Mouse (Mus musculus) heart, embryonic 11.5 days (tissue): ENCODE data around the gene Txndc11. TPM values are rescaled to one million over a fixed set of nuclear protein-coding genes. Genes with fewer than 3 reads are reported as not detected.
A peak's percentile ranks its signal among the peaks of the same experiment; 100 is the strongest.

ENCODE experiments used
- ATAC-seq: fragments of 200-750 bp; cut with Nextera tagmentation; replicated peaks from 2 replicates; pipeline ENCODE4 v1.8.0; 2017; ENCODE audit warnings: moderate library complexity; ENCODE audit not compliant: insufficient number of reproducible peaks, low FRiP score, low TSS enrichment
- H3K27ac ChIP-seq: fragments of 300-500 bp; sonication (generic); 2 replicates; pipeline ENCODE4 v1.5.1; 2014; ENCODE audit warnings: mild to moderate bottlenecking, low read depth, low read length
- H3K27me3 ChIP-seq: fragments of 300-500 bp; sonication (generic); 2 replicates; pipeline ENCODE4 v1.6.1; 2014; ENCODE audit warnings: mild to moderate bottlenecking, low read length, mixed read lengths; ENCODE audit not compliant: control insufficient read depth, insufficient read depth
- H3K36me3 ChIP-seq: fragments of 300-500 bp; sonication (generic); 2 replicates; pipeline ENCODE4 v1.6.1; 2014; ENCODE audit warnings: mild to moderate bottlenecking, low read length, moderate library complexity, mixed read lengths; ENCODE audit not compliant: control insufficient read depth, insufficient read depth
- H3K4me1 ChIP-seq: fragments of 300-500 bp; sonication (generic); 2 replicates; pipeline ENCODE4 v1.6.1; 2014; ENCODE audit warnings: low read length; ENCODE audit not compliant: control insufficient read depth, insufficient read depth
- H3K4me2 ChIP-seq: fragments of 300-500 bp; sonication (generic); 2 replicates; pipeline ENCODE4 v1.6.1; 2014; ENCODE audit warnings: mild to moderate bottlenecking, moderate library complexity
- H3K4me3 ChIP-seq: fragments of 300-500 bp; sonication (generic); 2 replicates; pipeline ENCODE4 v1.5.1; 2014; ENCODE audit warnings: low read depth, low read length
- H3K9ac ChIP-seq: fragments of 300-500 bp; sonication (generic); 2 replicates; pipeline ENCODE4 v1.6.1; 2014; ENCODE audit warnings: mild to moderate bottlenecking, low read depth, low read length, moderate library complexity
- H3K9me3 ChIP-seq: fragments of 300-500 bp; sonication (generic); replicated peaks from 2 replicates; pipeline ENCODE4 v1.6.1; 2016; ENCODE audit warnings: low read length; ENCODE audit not compliant: control insufficient read depth
- WGBS: fragments of 180-500 bp; shearing (Covaris S2); extraction: QIAGEN DNeasy Blood & Tissue Kit; methylation state at CpG from one replicate; pipeline ENCODE4 v1.1.7; 2014; ENCODE audit not compliant: insufficient replicate concordance; 5-methylcytosine and 5-hydroxymethylcytosine counted together
- microRNA-seq: library from miRNA; unstranded; fragments of <30 nt; microRNA quantifications from one replicate; pipeline ENCODE4, GENCODE M21; 2016; ENCODE audit warnings: borderline number of aligned reads
- polyA plus RNA-seq: library from polyadenylated mRNA; unstranded; fragments of >200 nt; fragmentation: Nextera tagmentation; extraction: Ambion mirVana; gene quantifications from 2 replicates; pipeline ENCODE4 v1.2.1, GENCODE M21; 2014

Txndc11 gene
- polyA plus RNA-seq, 1 experiment from 2014 or later = 33.5 TPM

DNA sequence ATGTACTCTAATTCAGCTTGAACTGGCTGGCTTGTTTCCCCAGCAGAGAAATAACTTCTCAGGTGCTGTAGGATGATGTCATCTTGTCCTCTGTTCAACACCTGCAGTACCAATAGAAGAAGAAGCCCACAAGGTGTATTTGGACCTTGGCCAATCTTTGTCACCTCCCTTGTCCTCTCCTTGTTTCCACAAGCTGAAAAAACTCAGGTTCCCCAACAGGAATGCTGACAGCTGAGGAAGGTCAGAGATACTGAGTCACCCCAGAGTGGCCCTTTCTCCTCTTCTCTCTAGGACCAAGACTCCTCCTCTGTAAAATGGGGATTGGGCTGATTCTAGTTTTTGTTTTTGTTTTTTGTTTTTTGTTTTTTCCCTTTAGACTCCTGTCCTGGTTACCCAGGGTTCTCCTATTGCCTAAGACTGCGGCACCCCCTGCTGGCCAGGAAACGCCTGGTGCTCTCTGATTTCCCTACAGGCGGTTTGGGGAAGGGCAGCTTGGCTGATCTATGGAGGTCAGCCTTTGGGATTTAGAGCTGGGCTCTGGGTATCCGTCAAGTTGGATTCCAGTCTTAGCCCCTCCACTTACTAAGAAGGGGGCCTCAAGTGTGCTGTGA is 100.2 kb downstream of the Txndc11 start:
- 0 out of 2 replicates have a peak, but pooled peaks cover 4% of the 10 kb centered on the region for H3K4me1 ChIP-seq
- H3K27ac ChIP-seq = no peak overlapping the region
- no peak overlapping the region for H3K4me3 ChIP-seq
- ATAC-seq = no peak
- no peaks in the 10 kb centered on the region for H3K36me3 ChIP-seq
- no peaks in the 10 kb centered on the region for H3K27me3 ChIP-seq
- H3K9ac ChIP-seq = no peak overlapping the region
- H3K4me2 ChIP-seq = no peak overlapping the region
- under 1% methylated on average over 4 of the region's 4 CpGs for WGBS
- H3K9me3 ChIP-seq = no peaks in the 10 kb centered on the region

DNA sequence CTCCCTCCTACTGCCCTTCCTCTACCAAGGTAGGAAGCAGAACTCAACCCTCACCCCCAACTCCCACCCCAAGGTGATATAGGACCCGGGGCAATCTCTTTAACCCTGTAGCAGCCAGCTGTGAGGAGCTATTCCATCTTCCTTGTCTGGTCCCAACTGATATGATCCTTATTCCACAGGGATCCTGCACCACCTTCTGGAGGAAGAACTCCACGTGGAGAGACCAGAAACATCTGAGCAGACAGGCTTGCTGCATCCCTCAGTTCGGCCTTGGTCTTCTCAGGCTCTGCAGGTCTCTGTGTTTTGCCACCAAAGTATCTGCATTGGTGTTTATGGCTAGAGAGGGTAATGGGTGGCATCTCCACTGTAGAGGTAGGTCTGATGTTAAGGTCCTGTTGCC is 103.1 kb downstream of the Txndc11 start:
- Histone ChIP-seq H3K4me2 (no peak overlapping the region), H3K27ac (no peak overlapping the region), H3K4me1 (0 out of 2 replicates have a peak, but pooled peaks cover 3% of the 10 kb centered on the region), H3K27me3 (no peaks in the 10 kb centered on the region), H3K9ac (no peak overlapping the region), H3K9me3 (no peaks in the 10 kb centered on the region), H3K4me3 (no peak overlapping the region), H3K36me3 (no peaks in the 10 kb centered on the region)
- WGBS = 47% methylated on average over 3 of the region's 3 CpGs
- ATAC-seq = no peak

DNA sequence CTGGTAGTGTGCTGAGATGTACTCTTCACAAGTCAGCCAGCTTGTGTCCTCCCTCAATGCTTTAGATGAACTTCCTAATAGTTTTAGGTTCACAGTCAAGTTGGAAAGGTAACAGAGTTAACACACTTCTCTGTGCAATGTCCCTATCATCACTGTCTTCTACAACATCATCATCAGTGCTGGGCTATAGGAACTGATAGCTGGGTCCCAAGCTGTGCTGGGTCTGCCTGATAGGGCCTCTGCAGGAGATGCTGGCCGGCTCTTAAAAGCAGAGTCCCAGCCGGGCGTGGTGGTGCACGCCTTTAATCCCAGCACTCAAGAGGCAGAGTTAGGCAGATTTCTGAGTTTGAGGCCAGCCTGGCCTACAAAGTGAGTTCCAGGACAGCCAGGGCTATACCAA is 103.6 kb downstream of the Txndc11 start:
- Histone ChIP-seq H3K4me3 (no peak overlapping the region), H3K36me3 (no peaks in the 10 kb centered on the region), H3K27ac (no peak overlapping the region), H3K9me3 (no peaks in the 10 kb centered on the region), H3K27me3 (no peaks in the 10 kb centered on the region), H3K9ac (no peak overlapping the region), H3K4me1 (no peaks in the 10 kb centered on the region), H3K4me2 (no peak overlapping the region)
- ATAC-seq = no peak
- WGBS = 58% methylated on average over 4 of the region's 4 CpGs

DNA sequence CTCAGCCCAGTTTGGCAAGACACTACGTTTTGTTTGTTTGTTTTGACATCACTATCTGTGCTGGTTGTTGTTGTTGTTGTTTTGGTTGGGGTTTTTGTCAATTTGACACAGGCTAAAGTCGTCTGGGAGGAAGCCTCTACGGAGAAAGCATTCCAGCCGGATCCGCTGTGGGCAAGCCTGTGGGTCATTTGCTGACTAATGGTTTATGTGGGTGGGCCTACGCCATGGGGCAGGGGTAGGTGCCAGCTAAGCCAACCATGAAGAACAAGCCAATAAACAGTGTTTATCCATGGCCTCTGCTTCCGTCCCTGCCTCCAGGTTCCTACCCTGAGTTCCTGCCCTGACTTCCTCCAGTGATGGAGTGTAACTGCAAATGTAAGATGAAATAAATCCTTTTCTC is 106.2 kb downstream of the Txndc11 start:
- Histone ChIP-seq H3K9me3 (no peaks in the 10 kb centered on the region), H3K4me1 (no peaks in the 10 kb centered on the region), H3K9ac (no peak overlapping the region), H3K4me3 (no peak overlapping the region), H3K4me2 (no peak overlapping the region), H3K36me3 (no peaks in the 10 kb centered on the region), H3K27ac (no peak overlapping the region), H3K27me3 (no peaks in the 10 kb centered on the region)
- no peak for ATAC-seq
- WGBS = 76% methylated on average over 7 of the region's 7 CpGs

Small RNAs within 50 kb of the gene (microRNA-seq; reads per million reads assigned to microRNA genes)
- 447 reads per million, percentile 79 among the genes with 10 or more reads in this experiment for gene Gm23935

Other genes starting within 250 kb of the Txndc11 start
- 44.7 and 45.8 TPM in 2 replicates for gene Snn, start 73.7 kb downstream of the Txndc11 start, polyA plus RNA-seq
- 61.6 and 63.8 TPM in 2 replicates for gene Litaf, start 68.5 kb downstream of the Txndc11 start, polyA plus RNA-seq
- 85.3 and 85.8 TPM in 2 replicates for gene Zc3h7a, start 41.7 kb upstream of the Txndc11 start, polyA plus RNA-seq
- gene Rsl1d1, start 68.7 kb upstream of the Txndc11 start, polyA plus RNA-seq = 161 and 167 TPM in 2 replicates
- gene Gspt1, start 119.7 kb upstream of the Txndc11 start, polyA plus RNA-seq = 67.7 and 70.0 TPM in 2 replicates
- not detected in 2 replicates for gene Tnfrsf17, start 179.2 kb upstream of the Txndc11 start, polyA plus RNA-seq
- 7.1 and 8.2 TPM in 2 replicates for gene Snx29, start 188.3 kb upstream of the Txndc11 start, polyA plus RNA-seq